Mouse (Mus musculus) cerebellum, adult 9-10 months (tissue): ENCODE results near the gene Tshr.
"Not testable (repeated sequence)": the region's sequence is repeated elsewhere in the genome, so short reads cannot be mapped to it uniquely, and the experiment has no call there.

Experiments
- DNase-seq: peaks from one replicate; pipeline ENCODE4 v3.0.0; 2022

Tshr gene

GRCm38 (mm10) chr12:91500475-91500874 lies 116.1 kb downstream of the Tshr start:
- DNase-seq: no peak

- DNase-seq: no peak
Measured at GRCm38 (mm10) chr12:91511766-91512165, 127.4 kb downstream of the Tshr start.

- no peak for DNase-seq
Measured at GRCm38 (mm10) chr12:91513980-91514379, 129.6 kb downstream of the Tshr start.

GRCm38 (mm10) chr12:91517808-91518207 lies 133.4 kb downstream of the Tshr start:
- DNase-seq: no peak

GRCm38 (mm10) chr12:91523626-91524025 lies 139.3 kb downstream of the Tshr start:
- DNase-seq: no peak

- no peak for DNase-seq
Measured at GRCm38 (mm10) chr12:91534514-91534913, 150.2 kb downstream of the Tshr start.

GRCm38 (mm10) chr12:91540202-91540601 lies 155.8 kb downstream of the Tshr start:
- no peak for DNase-seq

GRCm38 (mm10) chr12:91549471-91549870 lies 165.1 kb downstream of the Tshr start:
- no peak for DNase-seq

- DNase-seq: peak; percentile 64
Measured at GRCm38 (mm10) chr12:91551773-91552526, 167.6 kb downstream of the Tshr start.

- DNase-seq: not testable (repeated sequence)
Measured at GRCm38 (mm10) chr12:91557358-91558005, 173.1 kb downstream of the Tshr start.

- DNase-seq: not testable (repeated sequence)
Measured at GRCm38 (mm10) chr12:91558152-91558551, 173.8 kb downstream of the Tshr start.

- DNase-seq: no peak
Measured at GRCm38 (mm10) chr12:91567145-91567544, 182.8 kb downstream of the Tshr start.

- no peak for DNase-seq
Measured at GRCm38 (mm10) chr12:91569255-91569654, 184.9 kb downstream of the Tshr start.

GRCm38 (mm10) chr12:91571708-91572107 lies 187.3 kb downstream of the Tshr start:
- DNase-seq: no peak

- no peak for DNase-seq
Measured at GRCm38 (mm10) chr12:91579665-91580064, 195.3 kb downstream of the Tshr start.

- DNase-seq: no peak
Measured at GRCm38 (mm10) chr12:91581204-91582070, 197.1 kb downstream of the Tshr start.

- DNase-seq: no peak
Measured at GRCm38 (mm10) chr12:91582362-91583002, 198.1 kb downstream of the Tshr start.

GRCm38 (mm10) chr12:91583409-91583808 lies 199.0 kb downstream of the Tshr start:
- DNase-seq: no peak

- no peak for DNase-seq
Measured at GRCm38 (mm10) chr12:91585206-91585605, 200.8 kb downstream of the Tshr start.

GRCm38 (mm10) chr12:91585815-91586214 lies 201.5 kb downstream of the Tshr start:
- peak; percentile 25 for DNase-seq

GRCm38 (mm10) chr12:91587077-91587476 lies 202.7 kb downstream of the Tshr start:
- peak; percentile 48 for DNase-seq

GRCm38 (mm10) chr12:91587491-91588033 lies 203.2 kb downstream of the Tshr start:
- DNase-seq: no peak
